Mouse (Mus musculus): ENCODE data around the gene Npepl1.
A peak's percentile ranks its signal among the peaks of the same experiment; 100 is the strongest.

DNA sequence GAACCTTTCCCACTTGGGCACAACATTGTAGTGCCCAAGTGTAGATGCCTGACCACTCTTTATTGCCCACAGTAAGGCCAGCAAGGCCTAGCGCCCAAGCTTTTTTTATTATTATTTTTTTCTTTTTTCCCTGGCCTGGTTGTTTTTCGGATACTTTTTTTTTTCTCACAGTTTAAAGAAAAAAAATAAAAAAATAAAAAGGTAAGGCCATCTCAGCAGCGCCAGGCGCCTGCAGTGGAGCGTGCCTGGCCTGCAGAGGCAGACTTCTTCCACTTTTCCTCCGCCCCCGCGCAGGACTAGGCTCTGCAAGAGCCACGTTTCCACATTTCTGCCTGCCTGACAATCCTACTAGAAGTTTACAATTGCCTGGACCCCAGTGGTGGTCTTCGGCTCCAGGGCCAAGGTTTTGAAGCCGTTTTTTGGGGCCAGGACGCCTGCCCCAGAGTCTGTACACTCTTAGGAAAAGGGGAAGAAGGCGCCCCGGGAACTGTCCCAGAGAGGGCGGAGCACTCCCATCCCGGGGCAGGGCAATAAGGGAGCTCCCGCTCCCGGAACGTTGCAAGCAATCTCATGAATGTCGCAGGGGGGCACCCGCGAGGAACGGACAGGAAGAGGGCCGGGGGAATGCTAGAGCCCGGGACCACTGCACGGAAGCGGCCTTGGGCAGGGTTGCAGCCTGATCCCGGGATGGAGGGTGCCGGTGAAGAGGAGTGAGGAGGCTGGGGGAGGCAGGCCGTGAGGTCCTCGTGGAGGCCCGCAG is 34.3 kb upstream of the Npepl1 start, which contains the start of gene Stx16:
- TF ChIP-seq EP300 (IDR thresholded peaks at IDR 0.05) (no peak), CTCF (IDR thresholded peaks at IDR 0.05) (peak; percentile 58)
